Mouse (Mus musculus) leukemia stem cell, adult 10-12 weeks (primary cell): ENCODE results near the gene Hist2h4. TPM values are rescaled to one million over a fixed set of nuclear protein-coding genes. Genes with fewer than 3 reads are reported as not detected.

Source experiments
- polyA plus RNA-seq: library from polyadenylated mRNA; stranded (reverse); fragments of >175 nt; gene quantifications from 2 replicates; pipeline ENCODE4 v1.2.3, GENCODE M21; 2012; ENCODE audit warnings: low replicate concordance

Hist2h4 gene
- 5.5 and 6.0 TPM in 2 replicates for polyA plus RNA-seq

DNA sequence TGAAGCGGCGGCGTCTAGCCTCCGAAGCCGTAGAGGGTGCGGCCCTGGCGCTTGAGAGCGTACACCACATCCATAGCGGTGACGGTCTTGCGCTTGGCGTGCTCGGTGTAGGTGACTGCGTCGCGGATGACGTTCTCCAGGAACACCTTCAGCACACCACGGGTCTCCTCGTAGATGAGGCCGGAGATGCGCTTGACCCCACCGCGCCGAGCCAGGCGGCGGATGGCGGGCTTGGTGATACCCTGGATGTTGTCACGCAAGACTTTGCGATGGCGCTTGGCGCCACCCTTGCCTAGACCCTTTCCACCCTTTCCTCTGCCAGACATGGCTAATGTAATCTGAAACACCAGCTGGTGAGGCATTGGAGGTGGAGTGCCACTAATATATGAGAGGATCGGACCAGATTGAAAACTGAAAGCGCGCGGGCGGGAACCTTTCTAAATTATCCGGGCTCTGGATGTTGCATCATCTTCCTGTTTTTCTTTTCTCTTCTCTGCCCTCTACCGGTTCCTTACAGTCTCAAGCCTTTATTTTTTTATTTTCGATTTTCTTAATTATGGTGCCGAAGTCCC, at the start of gene Hist2h4:
Gene Hist2h4, minus strand, starts transcription at position 333 of the 572 bp plus-strand sequence.

DNA sequence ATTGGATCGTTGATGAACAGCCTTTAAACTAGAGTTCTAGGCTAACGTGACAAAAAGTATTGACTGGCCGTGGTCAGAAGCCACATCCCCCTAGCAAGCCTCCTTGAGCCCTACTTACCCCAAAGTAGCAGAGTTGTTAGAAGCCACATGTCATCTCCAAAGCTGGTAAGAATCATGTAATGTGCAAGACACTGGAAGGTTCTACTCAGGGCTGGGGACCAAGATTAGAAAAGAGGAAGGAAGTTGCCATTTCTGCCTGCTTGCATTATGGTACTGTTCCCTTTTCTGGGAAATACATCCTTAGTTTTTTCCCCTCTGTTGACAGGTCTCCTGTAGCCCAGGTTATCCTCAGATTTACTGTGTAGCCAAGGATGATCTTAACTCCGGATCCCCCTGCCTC, 30.7 kb upstream of the Hist2h4 start, which contains the start of gene Fcgr1:
Gene Fcgr1, minus strand, starts transcription at position 183 of the 400 bp plus-strand sequence.

DNA sequence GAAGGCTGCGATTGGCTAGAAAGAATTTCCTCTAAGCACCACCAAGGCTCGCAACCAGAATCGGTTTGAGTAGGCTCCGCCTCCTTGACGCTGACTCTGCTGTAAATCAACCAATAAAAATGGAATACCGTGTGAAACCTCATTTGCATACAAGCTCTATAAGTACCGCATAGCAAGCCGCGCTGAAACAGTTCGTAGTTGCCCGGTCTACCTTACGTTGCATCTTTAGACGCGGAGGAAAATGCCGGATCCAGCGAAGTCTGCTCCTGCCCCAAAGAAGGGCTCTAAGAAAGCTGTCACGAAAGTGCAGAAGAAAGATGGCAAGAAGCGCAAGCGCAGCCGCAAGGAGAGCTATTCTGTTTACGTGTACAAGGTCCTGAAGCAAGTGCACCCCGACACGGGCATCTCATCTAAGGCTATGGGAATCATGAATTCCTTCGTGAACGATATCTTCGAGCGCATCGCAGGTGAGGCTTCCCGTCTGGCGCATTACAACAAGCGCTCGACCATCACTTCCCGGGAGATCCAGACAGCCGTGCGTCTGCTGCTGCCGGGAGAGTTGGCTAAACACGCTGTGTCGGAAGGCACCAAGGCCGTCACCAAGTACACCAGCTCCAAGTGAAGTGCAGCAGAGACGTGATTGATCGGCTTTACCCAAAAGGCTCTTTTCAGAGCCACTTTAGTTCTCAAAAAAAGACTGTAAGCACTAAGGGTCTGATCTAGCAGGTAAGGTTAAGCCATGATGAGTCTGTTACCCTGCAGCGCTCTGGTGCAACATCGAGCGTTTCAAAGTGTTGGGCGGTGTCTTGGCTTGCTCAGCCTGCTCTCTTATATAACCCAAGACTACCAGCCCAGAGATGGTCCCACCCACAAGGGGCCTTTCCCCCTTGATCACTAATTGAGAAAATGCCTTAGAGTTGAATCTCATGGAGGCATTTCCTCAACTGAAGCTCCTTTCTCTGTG, 6.7 kb upstream of the Hist2h4 start, which contains the start of gene Hist2h2bb:
Gene Hist2h2bb, plus strand, starts transcription at position 242 of the 964 bp plus-strand sequence.

DNA sequence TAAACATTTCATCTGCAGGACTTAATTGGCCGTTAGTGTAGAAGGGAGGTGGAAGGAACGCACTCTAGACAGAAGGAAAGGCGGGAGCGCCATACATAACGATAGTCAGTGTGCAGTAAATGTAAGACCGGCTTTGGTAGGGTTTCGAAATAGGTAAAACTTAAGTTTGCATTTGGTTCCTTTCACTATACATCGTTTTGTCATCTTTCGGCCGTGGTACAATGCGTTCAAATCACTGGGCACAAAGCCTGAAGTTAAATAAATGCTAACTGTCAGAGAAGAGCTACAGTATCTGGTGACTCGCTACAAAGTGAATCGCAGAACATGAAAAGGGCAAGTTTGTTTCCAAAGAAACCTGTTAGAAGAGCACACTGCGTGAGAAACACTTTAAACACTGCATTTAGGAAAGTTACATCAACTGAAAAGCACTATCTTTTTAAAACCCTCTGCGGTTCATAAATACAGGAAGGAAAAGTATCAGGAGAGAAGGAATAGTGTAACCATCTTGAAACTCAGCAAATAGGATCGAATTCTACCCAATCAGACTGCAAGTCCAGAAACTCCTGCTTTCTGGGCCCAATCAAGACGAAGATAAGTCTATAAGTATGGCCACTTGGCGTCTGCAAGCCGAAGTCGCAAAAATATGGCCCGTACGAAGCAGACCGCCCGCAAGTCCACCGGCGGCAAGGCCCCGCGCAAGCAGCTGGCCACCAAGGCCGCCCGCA, 5.1 kb upstream of the Hist2h4 start, which contains the start of gene Hist2h3b:
Gene Hist2h3b, plus strand, starts transcription at position 604 of the 725 bp plus-strand sequence.

DNA sequence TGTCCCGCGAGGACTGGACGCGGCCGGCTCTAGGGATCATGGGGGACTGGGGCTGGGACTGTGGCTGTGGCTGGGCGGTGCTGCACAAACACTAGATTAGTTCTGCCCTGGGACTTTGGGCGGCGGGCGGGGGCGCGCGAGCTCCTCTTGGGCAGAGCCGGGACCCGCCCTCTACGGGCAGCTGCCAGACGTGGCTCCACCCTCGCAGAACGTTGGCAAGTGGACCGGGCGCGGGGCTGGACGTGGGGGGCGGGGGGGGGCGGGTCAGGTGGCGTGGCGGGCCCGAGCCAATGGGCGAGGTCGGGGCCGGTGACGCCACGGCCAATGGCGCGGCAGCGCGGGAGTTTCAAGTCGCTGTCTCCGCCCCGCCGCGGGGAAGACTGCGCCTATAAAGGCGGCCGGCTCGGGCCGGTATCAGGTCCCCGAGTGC, 16.7 kb downstream of the Hist2h4 start, which contains the start of gene Hist2h3c1:
Gene Hist2h3c1, plus strand, starts transcription at position 259 of the 430 bp plus-strand sequence.

DNA sequence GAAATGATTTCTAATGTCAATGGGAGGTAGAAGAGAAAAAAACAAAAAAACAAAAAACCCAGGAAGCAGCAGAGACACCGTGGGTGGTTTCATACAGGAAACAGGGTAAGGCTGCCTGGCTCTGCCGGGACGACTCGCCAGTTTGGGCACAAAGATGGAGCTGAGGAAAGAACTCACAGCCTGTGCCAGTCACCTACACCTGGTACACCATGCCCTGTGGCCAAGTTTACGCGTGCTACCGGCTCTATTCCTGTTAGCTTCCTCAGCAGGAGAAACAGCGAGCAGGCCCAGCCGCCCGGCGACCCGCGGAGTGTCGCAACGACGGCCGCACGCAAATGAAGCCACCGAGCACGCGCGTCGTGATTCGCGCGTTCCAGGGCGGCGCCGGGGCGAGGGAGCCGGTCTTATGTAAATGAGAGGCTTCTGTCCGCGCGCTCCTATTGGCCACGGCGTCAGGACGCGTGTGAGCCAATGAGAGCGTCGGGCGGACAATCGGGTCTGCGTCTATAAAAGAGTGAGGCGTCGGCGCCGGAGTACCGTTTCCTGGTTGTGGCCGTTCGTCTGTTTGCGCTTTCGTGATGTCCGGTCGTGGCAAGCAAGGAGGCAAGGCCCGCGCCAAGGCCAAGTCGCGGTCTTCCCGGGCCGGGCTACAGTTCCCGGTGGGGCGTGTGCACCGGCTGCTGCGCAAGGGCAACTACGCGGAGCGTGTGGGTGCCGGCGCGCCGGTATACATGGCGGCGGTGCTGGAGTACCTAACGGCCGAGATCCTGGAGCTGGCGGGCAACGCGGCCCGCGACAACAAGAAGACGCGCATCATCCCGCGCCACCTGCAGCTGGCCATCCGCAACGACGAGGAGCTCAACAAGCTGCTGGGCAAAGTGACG, 17.9 kb downstream of the Hist2h4 start, which contains the start of gene Hist2h2aa1:
Gene Hist2h2aa1, plus strand, starts transcription at position 495 of the 884 bp plus-strand sequence.

DNA sequence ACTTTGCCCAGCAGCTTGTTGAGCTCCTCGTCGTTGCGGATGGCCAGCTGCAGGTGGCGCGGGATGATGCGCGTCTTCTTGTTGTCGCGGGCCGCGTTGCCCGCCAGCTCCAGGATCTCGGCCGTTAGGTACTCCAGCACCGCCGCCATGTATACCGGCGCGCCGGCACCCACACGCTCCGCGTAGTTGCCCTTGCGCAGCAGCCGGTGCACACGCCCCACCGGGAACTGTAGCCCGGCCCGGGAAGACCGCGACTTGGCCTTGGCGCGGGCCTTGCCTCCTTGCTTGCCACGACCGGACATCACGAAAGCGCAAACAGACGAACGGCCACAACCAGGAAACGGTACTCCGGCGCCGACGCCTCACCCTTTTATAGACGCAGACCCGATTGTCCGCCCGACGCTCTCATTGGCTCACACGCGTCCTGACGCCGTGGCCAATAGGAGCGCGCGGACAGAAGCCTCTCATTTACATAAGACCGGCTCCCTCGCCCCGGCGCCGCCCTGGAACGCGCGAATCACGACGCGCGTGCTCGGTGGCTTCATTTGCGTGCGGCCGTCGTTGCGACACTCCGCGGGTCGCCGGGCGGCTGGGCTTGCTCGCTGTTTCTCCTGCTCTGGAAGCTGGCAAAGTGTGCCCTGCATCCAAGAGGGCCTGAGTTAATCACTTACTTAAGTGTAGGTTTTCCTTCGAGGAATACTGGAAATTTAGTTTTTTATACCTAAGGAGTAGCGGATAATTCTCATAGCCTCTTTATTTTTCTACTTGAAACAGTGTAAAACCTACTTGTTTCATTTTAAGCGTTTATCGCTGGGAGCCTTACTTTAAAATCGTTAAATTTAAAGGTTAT, 22.9 kb downstream of the Hist2h4 start, which contains the start of gene Hist2h2aa2:
Gene Hist2h2aa2, minus strand, starts transcription at position 328 of the 850 bp plus-strand sequence.

DNA sequence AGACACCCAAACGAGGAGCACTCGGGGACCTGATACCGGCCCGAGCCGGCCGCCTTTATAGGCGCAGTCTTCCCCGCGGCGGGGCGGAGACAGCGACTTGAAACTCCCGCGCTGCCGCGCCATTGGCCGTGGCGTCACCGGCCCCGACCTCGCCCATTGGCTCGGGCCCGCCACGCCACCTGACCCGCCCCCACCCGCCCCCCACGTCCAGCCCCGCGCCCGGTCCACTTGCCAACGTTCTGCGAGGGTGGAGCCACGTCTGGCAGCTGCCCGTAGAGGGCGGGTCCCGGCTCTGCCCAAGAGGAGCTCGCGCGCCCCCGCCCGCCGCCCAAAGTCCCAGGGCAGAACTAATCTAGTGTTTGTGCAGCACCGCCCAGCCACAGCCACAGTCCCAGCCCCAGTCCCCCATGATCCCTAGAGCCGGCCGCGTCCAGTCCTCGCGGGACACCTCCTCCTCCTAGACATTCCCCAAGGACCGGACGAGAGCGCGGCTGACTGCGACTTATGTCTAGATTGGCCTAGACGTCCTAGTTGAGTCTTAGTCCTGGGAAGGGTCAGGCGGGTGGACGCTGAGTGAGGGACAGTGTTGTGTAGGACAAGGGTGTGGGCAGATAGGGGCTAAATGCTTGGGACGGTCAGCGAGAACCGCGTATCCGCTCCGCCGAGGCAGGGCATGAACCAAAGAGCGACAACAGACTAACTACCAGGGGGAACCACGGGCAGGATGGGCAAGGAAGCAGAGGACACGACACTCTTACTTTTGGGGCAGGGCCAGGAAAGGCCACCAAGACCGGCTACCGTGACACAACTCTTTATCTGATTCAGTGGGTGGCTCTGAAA, 23.9 kb downstream of the Hist2h4 start, which contains the start of gene Hist2h3c2:
Gene Hist2h3c2, minus strand, starts transcription at position 174 of the 840 bp plus-strand sequence.

DNA sequence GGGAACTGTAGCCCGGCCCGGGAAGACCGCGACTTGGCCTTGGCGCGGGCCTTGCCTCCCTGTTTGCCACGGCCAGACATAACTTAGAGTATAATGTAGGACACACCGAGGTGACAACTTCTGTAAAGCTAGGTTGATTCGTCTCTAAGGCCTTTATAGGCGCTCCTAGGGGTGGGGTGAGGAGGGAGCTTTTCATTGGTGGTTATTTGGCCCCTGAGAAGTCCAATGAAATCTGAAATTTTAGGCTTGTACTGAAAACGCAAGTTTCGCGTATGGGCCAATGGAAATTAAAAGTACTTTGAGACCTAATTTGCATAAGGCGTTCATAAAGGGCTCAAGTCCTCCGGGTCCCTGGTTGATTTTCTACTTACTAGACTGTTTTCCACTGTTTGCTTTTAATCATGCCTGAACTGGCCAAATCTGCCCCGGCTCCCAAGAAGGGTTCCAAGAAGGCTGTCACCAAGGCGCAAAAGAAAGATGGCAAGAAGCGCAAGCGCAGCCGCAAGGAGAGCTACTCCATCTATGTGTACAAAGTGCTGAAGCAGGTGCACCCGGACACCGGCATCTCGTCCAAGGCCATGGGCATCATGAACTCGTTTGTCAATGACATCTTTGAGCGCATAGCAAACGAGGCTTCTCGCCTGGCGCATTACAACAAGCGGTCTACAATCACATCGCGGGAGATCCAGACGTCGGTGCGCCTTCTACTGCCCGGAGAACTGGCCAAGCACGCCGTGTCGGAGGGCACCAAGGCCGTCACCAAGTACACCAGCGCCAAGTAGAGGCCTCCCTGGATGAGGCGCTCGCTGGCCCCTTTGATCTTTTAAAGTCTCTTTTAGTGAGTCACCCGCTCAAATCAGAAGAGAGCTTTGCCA, 42.1 kb downstream of the Hist2h4 start, which contains the start of the genes Hist2h2ac and Hist2h2be:
Gene Hist2h2ac, minus strand, starts transcription at position 116 of the 875 bp plus-strand sequence.
Gene Hist2h2be, plus strand, starts transcription at position 355 of the 875 bp plus-strand sequence.

DNA sequence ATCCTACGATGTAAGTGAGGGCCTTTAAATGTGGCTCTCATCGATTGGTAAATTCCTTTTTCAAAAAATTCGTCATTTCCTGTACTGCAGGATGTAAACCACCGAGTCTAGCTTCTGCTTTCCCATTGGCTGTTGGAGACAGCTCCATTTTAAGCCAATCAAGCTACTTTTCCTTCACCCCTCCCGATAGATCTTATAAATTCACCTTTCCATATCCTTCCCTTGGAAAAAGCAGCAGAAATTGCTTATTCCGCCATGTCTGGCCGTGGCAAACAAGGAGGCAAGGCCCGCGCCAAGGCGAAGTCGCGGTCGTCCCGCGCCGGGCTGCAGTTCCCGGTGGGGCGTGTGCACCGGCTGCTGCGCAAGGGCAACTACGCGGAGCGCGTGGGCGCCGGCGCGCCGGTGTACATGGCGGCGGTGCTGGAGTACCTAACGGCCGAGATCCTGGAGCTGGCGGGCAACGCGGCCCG, 43.4 kb downstream of the Hist2h4 start, which contains the start of the genes Bola1 and Hist2h2ab:
Gene Bola1, minus strand, starts transcription at position 49 of the 470 bp plus-strand sequence.
Gene Hist2h2ab, plus strand, starts transcription at position 205 of the 470 bp plus-strand sequence.

Other genes with a start within 250 kb of the Hist2h4 start
- 4.6 and 7.9 TPM in 2 replicates for gene Vps45, start 204.8 kb downstream of the Hist2h4 start, polyA plus RNA-seq
- 10.2 and 10.8 TPM in 2 replicates for gene Otud7b, start 158.8 kb downstream of the Hist2h4 start, polyA plus RNA-seq
- gene Mtmr11, start 101.3 kb downstream of the Hist2h4 start, polyA plus RNA-seq = 0.05 TPM in 1 of 2 replicates, not detected in the other
- 1,248 and 1,630 TPM in 2 replicates for gene Sf3b4, start 91.0 kb downstream of the Hist2h4 start, polyA plus RNA-seq
- gene Sv2a, start 82.2 kb downstream of the Hist2h4 start, polyA plus RNA-seq = 0.30 and 0.48 TPM in 2 replicates
- gene Bola1, start 43.6 kb downstream of the Hist2h4 start, polyA plus RNA-seq = 39.2 and 106 TPM in 2 replicates
- 1.3 TPM in 1 of 2 replicates, not detected in the other for gene Hist2h2ab, start 43.4 kb downstream of the Hist2h4 start, polyA plus RNA-seq
- gene Hist2h2ac, start 42.4 kb downstream of the Hist2h4 start, polyA plus RNA-seq = 8.5 and 10.0 TPM in 2 replicates
- 0.61 and 1.7 TPM in 2 replicates for gene Hist2h2be, start 42.2 kb downstream of the Hist2h4 start, polyA plus RNA-seq
- 71.6 and 90.2 TPM in 2 replicates for gene Hist2h3c2, start 24.2 kb downstream of the Hist2h4 start, polyA plus RNA-seq
- gene Hist2h2aa2, start 23.0 kb downstream of the Hist2h4 start, polyA plus RNA-seq = 29.7 and 84.3 TPM in 2 replicates
- gene Hist2h2aa1, start 17.8 kb downstream of the Hist2h4 start, polyA plus RNA-seq = 4.9 and 17.3 TPM in 2 replicates
- gene Hist2h3c1, start 16.6 kb downstream of the Hist2h4 start, polyA plus RNA-seq = not detected in 2 replicates
- 114 and 122 TPM in 2 replicates for gene Hist2h3b, start 5.3 kb upstream of the Hist2h4 start, polyA plus RNA-seq
- gene Hist2h2bb, start 6.4 kb upstream of the Hist2h4 start, polyA plus RNA-seq = 0.65 and 5.5 TPM in 2 replicates
- gene Fcgr1, start 30.7 kb upstream of the Hist2h4 start, polyA plus RNA-seq = 0.43 and 0.52 TPM in 2 replicates
- gene BC107364, start 189.0 kb upstream of the Hist2h4 start, polyA plus RNA-seq = not detected in 2 replicates